Mouse (Mus musculus) left cerebral cortex, postnatal 10 days (tissue): ENCODE data around the gene Inpp5a. TPM values are rescaled to one million over a fixed set of nuclear protein-coding genes. Genes with fewer than 3 reads are reported as not detected.

Experiments used
- DNase-seq, 2 experiments: peaks; one replicate each; pipeline ENCODE4 v3.0.0; 2021 to 2022; ENCODE audit warnings: low spot score in 2 of 2, mixed read lengths in 1 of 2; ENCODE audit errors: extremely low spot score in 1 of 2
- intact Hi-C: fragments of 180-260 bp; cut with DNase I; formaldehyde crosslinking; loops from one replicate; pipeline ENCODE4 v1.15.1; 2025
- total RNA-seq, 2 experiments: library from RNA; stranded (reverse); gene quantifications; 2 replicates each; pipeline ENCODE4 v1.2.3; 2021

Gene Inpp5a
- 10 to 100 TPM; 43.3 to 44.4 TPM for total RNA-seq

DNA sequence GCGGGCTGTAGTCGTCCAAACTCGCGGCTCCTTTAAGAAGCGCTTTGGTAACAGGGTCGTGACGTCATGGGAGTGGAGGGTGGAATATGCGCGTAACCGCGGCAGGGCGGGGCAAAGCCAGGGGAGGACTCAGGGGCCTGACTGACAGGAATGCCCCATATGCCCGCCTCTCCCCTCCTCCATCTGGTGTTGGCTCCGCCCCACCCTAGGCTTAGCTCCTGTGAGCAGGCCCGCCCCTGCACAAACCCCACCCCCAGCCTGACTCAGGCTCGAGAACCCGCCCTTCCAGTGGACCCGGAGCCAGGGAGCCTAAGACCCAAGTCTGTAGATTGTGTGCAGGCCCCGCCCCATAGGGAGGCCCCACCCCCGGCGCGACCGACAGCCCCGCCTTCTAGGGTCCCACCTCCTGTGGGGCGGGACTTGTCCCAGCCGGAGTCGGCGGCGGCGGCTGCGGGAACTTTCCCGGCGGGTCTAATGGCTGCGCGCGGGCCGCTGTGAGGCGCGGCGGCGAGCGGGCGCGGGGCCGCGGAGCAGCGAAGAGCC is at the start of gene Inpp5a:
Gene Inpp5a (plus strand): TSS at position 440 of the 543 bp plus-strand sequence.
- peak; percentile 98 to 100 for DNase-seq
- intact Hi-C loops: loop anchor here (5.0 kb wide), 1 partner anchor 86 kb away; no protein-coding TSS in a partner anchor

GRCm38 (mm10) chr7:139339184-139339583 is 49.7 kb upstream of the Inpp5a start:
- DNase-seq: no peak
- intact Hi-C loops: no loop called here

- intact Hi-C loops: no loop called here
- no peak for DNase-seq
These were observed 47.8 kb upstream of the Inpp5a start for GRCm38 (mm10) chr7:139341020-139341660.

DNA sequence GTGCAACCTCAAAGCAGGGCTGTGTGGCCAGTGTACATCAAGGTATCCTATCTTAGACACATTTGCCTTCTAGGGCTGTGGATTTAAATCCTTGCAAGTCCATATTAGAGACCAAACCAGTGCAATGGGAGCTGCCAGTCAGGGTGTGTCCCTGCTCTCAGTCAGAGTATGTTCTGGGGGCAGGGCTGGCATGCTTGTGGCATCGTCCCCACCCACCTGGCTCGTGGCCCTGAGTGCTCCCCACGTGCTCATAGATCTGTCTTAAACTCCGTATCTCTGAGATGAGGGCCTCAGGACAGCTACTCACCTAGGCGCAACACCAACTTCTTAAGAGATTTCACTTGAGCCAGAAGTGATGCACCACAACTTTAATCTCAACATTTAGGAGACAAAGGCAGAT is 46.1 kb upstream of the Inpp5a start:
- intact Hi-C loops: no loop called here
- no peak for DNase-seq

DNA sequence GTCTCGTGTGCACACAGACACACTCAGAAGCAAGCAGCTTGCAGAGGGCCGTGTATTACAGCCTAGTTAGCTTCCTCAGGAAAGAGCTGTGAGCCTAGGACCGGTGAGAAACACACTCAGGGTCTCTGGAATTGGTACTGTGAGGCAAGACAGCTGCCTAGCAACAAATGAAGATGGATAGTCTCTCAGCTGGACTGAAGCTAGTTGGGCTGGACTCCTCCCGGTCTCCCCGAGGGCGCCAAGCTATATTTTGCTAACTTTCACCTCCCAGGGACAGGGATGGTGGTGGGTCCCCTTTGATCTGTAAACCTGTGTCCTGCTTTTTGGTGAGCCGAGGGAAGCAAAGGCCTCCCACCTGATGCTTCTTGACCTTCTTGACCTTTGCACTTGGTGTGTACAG is 41.9 kb upstream of the Inpp5a start:
- no peak for DNase-seq
- intact Hi-C loops: no loop called here

GRCm38 (mm10) chr7:139350606-139351005 is 38.3 kb upstream of the Inpp5a start:
- no peak for DNase-seq
- intact Hi-C loops: no loop called here

GRCm38 (mm10) chr7:139354370-139355139 is 34.4 kb upstream of the Inpp5a start:
- intact Hi-C loops: no loop called here
- DNase-seq: no peak

DNA sequence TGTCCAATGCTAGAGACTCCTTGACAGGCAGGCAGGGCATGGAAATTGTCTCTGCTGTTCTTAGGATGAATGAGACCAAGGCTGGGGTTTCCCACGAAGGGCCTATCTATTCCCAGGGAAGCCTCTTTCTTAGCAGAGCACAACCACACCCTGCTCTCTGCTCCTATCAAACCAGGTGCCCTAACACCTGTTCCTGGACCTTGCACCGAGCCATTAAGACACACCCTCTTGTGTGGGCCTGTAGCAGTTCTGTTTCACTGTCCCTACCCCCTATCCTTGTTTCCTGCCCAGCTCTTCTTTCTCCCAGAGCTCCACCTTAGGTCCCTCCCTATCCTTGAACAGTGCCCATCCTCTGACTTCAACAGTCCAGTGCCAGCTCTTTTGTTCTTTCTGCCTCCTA is 31.9 kb upstream of the Inpp5a start:
- intact Hi-C loops: no loop called here
- DNase-seq: no peak

DNA sequence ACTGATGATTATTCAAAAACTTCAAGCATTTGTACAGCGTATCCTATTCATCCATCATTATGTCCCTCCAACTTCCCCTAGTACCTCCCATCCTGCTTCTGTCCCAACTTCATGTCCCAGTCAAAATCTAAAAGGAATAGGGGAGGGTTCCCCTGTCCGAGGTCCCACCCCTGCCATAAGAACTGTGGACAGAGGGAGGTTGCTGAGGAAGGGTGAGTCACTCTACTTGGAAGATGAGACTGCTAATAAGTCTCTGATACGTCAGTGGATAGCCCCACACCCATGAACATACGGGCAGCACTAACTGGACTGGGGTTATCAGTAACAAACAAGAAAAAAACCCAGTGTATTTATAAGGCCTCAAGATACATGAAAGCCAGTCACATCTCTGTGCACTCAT is 29.0 kb upstream of the Inpp5a start:
- intact Hi-C loops: no loop called here
- no peak for DNase-seq

DNA sequence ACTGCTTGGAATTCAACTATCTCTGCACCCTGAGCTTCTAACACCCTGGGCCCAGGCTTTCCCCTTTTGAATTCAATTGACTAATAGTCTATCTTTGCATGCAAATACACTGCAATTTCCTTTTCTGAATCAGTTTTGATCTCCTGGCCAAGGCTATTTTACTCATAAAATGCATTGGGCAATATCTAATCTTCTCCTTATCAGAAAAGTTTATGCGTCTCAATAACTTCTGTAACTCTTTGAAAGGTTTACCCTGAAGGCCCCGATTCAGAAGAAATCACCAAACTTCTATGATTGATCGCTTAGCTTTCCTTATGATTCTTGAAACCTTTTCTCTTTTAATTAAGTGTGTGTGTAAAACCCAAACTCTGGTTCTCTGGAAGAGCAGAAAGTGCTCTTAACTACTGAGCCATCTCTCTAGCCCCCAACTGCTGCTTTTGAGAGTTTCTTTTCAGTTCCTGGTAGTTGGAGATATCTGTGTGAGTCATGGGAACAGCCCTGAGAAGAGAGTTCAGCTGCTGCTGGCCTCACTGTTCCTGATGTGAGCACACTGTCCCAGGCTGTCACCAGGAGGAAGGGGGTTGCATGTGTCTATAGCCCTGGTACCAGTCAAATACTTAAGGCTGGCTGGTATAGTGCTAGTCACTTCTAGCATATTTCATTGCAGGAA is 27.9 kb upstream of the Inpp5a start:
- intact Hi-C loops: no loop called here

GRCm38 (mm10) chr7:139361799-139362198 is 27.1 kb upstream of the Inpp5a start:
- intact Hi-C loops: no loop called here
- no peak for DNase-seq

More for the DNA sequence above, 27.9 kb upstream of the Inpp5a start:
- no peak for DNase-seq

DNA sequence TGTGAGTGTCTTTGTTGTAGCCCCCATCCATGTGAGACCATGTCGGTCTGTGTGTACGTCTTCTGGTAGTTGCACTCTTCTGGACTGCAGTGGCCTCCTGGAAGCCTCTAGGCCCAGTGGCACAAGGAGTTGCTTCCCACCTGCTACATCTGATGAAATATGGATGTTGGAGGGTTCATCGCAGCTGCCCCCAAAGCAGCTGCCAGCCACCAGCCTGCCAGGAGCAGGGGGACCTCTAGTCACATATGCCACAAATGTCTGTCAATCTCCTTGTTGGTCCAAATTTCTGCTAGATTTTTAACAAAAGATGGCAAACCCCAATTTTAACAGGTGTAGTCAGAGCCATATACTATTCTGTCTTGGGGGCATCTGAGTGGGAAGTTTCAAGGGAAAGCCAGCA is 26.4 kb upstream of the Inpp5a start:
- intact Hi-C loops: no loop called here
- no peak for DNase-seq

GRCm38 (mm10) chr7:139363281-139364004 is 25.5 kb upstream of the Inpp5a start:
- no peak for DNase-seq
- intact Hi-C loops: no loop called here

GRCm38 (mm10) chr7:139364005-139364557 is 24.8 kb upstream of the Inpp5a start:
- DNase-seq: peak; percentile 20 to 86
- intact Hi-C loops: no loop called here

DNA sequence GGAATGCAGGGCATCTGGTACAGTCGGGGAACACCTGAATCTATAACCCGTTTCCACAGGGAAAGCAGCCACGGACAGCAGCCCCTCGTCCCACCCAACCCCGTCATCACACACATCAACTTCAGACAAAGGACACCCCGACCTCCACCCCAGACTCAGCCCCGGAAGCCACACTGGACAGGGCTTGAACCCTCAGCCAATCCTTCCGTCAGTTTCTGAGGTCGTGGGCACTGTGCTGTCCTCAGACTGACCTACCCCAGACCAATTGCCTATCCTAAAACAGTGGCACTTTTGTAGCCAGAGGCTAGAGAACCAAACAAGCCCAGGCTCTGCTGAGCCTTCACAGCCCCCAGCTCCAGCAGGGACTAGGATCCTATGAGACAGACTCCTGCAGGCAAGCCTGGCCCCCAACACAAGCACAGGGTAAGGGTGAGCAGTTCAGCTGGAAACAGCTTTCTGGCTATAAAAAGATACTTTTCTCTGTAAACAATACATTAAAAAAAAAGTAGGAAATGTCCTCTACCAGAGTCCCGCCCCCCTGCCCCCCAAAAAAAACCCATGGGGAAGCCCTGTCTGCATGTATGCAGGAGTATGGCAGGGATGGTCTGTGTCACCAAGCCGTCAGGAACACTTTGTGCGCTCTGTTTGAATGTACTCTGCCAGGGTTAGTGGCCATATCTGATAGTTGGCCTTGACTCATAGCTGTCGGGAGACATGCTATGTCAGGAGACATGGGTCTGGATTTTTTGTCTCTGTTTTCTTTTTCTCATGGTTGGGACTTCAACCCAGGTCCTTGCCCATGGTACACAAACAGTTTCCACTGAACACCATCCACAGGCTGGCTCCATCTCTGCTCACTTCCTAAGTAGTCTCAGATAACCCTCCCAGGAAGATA is 23.7 kb upstream of the Inpp5a start:
- intact Hi-C loops: no loop called here
- no peak for DNase-seq

DNA sequence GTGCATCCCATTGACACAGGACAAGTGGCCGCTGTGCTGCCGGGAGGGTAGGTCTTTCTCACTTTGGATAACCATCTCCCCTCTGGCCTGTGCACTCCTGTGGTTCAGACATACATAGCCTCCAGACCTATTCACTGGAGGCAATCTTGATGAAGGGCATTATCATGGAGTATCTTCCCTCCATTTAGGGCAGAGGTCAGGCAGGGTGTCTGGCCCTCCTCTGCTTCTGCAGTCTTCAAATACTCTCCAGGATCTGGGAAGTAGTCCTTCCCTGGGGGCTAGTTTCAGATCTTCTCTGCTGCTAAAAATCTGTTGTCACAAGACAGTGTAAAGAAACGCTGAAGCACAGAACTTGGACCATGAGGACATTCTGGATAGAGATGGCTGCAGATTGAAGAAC is 22.8 kb upstream of the Inpp5a start:
- intact Hi-C loops: no loop called here
- no peak for DNase-seq

- intact Hi-C loops: no loop called here
- DNase-seq: peak in 1 of 2 experiments; percentile 40
These were observed 22.4 kb upstream of the Inpp5a start for GRCm38 (mm10) chr7:139366549-139366948.

- intact Hi-C loops: no loop called here
- no peak for DNase-seq
These were observed 20.7 kb upstream of the Inpp5a start for GRCm38 (mm10) chr7:139368218-139368617.
